Mouse (Mus musculus) macrophage (primary cell): ENCODE measurements around the gene Ap1m2. TPM values are rescaled to one million over a fixed set of nuclear protein-coding genes. Genes with fewer than 3 reads are reported as not detected.

Source experiments
- H3K27ac ChIP-seq: fragments of 350-480 bp; formaldehyde crosslinking; 2 replicates; pipeline ENCODE4 v1.9.0; 2021
- H3K36me3 ChIP-seq: fragments of 350-480 bp; formaldehyde crosslinking; 2 replicates; pipeline ENCODE4 v1.9.0; 2021; ENCODE audit errors: inconsistent target
- H3K4me3 ChIP-seq: fragments of 350-480 bp; formaldehyde crosslinking; 2 replicates; pipeline ENCODE4 v1.9.0; 2021; ENCODE audit errors: inconsistent target
- H3K79me2 ChIP-seq: fragments of 350-480 bp; formaldehyde crosslinking; 2 replicates; pipeline ENCODE4 v1.9.0; 2021; ENCODE audit errors: inconsistent target
- WGBS: methylation state at CpG from one replicate; pipeline ENCODE4 v1.1.7; 2026; ENCODE audit warnings: inconsistent platforms; ENCODE audit not compliant: missing documents; 5-methylcytosine and 5-hydroxymethylcytosine counted together
- polyA plus RNA-seq: library from polyadenylated mRNA; stranded (reverse); fragments of 250-400 nt; gene quantifications from 3 replicates; pipeline ENCODE4 v1.2.4, GENCODE M21; 2018; ENCODE audit warnings: inconsistent platforms
- total RNA-seq, 78 experiments: library from RNA; depleted of rRNA; stranded (reverse); fragments of 250-400 nt; gene quantifications; 1 replicate in 9 of 78; 2 replicates in 24 of 78; 3 replicates in 43 of 78; 4 replicates in 2 of 78; pipeline ENCODE4 v1.2.4; 2018; ENCODE audit warnings: inconsistent platforms in 56 of 78

Gene Ap1m2
- total RNA-seq (2018; cell fraction: chromatin; rRNA removed) = under 1 TPM in 1 of 26 experiments, not detected in 25; 0.30 TPM
- total RNA-seq (2018; cell fraction: cytosol; rRNA removed) = under 1 TPM in 4 of 26 experiments, not detected in 22; 0.04 to 0.17 (median 0.10) TPM
- under 1 TPM in 4 of 26 experiments, not detected in 22; 0.22 to 0.47 (median 0.32) TPM for total RNA-seq (2018; cell fraction: nucleus; rRNA removed)
- polyA plus RNA-seq = not detected in 3 replicates

DNA sequence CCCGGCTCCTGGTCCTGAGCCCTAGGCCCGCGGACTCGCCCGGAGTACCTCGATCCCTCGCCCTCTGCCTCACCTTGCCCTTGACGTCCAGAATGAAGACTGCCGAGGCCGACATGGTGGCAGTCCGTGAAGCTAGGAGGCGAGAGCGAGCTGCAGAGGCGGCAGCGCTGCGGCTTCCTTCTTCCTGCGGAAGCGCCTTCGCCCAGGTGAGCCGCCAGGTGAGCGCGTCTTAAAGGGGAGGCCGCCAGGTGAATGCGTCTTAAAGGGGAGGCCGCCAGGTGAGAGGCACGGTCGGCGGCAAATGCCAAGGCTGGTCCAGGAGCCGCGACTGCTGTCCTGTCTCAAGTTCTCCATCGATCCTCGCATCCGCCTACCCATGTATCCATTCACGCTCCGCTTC is at the start of gene Ap1m2:
Gene Ap1m2 (minus strand): TSS at position 204 of the 400 bp plus-strand sequence.
- H3K79me2 ChIP-seq = no peaks in the 10 kb centered on the region
- no peak within 1 kb of the TSS for H3K4me3 ChIP-seq
- WGBS = 61% methylated on average over 35 of the region's 35 CpGs
- H3K27ac ChIP-seq = no peak within 1 kb of the TSS
- no peaks in the 10 kb centered on the region for H3K36me3 ChIP-seq

DNA sequence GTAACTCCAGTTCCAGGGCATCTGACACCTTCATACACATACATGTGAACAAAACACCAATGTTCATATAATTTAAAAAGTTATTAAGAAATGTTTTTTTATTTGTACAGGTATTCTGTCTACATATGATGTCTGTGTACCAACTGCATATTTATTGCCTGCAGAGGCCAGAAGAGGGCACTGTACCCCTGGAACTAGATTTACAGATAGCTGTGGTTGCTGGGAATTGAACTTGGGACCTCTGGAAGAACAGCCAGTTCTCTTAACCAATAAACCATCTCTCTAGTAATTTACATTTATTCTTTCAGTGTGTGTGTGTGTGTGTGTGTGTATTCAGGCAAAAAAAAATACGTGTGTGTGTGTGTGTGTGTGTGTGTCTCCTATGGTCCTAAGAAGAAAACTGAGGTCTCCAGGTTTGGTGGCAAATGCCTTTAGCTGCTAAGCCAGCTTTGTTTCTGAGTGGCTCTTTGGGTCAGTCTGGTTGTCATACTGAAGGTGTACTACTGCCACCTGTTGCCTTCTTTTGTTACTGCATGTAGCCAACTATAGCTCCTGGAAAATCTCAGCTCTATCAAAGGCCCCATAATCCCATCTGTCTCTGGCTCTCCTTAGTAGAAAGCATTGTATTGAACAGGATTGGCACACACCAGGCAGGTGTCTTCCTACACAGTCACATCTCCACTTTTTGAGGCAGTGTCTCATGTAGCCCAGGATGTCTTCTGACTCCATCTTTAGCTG is 45.0 kb upstream of the Ap1m2 start:
- 0% methylated on average over 1 of the region's 1 CpGs for WGBS
- Histone ChIP-seq H3K79me2 (no peaks in the 10 kb centered on the region), H3K36me3 (peaks cover 14% of the 10 kb centered on the region; the same call in 1 of the 2 replicates), H3K27ac (no peak overlapping the region), H3K4me3 (no peak overlapping the region)

GRCm38 (mm10) chr9:21354796-21355195 is 42.7 kb upstream of the Ap1m2 start:
- H3K4me3 ChIP-seq = no peak overlapping the region
- H3K79me2 ChIP-seq = no peaks in the 10 kb centered on the region
- WGBS = 93% methylated on average over 6 of the region's 6 CpGs
- no peak overlapping the region for H3K27ac ChIP-seq
- peaks cover 14% of the 10 kb centered on the region; the same call in 1 of the 2 replicates for H3K36me3 ChIP-seq

- peaks cover 14% of the 10 kb centered on the region; the same call in 1 of the 2 replicates for H3K36me3 ChIP-seq
- no peak overlapping the region for H3K4me3 ChIP-seq
- WGBS = 100% methylated on average over 2 of the region's 2 CpGs
- H3K27ac ChIP-seq = no peak overlapping the region
- no peaks in the 10 kb centered on the region for H3K79me2 ChIP-seq
Measured at GRCm38 (mm10) chr9:21353373-21353686, 41.2 kb upstream of the Ap1m2 start.

GRCm38 (mm10) chr9:21352463-21353372 is 40.6 kb upstream of the Ap1m2 start:
- Histone ChIP-seq H3K36me3 (peaks cover 14% of the 10 kb centered on the region; the same call in 1 of the 2 replicates), H3K4me3 (no peak overlapping the region), H3K79me2 (no peaks in the 10 kb centered on the region), H3K27ac (no peak overlapping the region)
- 51% methylated on average over 20 of the region's 20 CpGs for WGBS

DNA sequence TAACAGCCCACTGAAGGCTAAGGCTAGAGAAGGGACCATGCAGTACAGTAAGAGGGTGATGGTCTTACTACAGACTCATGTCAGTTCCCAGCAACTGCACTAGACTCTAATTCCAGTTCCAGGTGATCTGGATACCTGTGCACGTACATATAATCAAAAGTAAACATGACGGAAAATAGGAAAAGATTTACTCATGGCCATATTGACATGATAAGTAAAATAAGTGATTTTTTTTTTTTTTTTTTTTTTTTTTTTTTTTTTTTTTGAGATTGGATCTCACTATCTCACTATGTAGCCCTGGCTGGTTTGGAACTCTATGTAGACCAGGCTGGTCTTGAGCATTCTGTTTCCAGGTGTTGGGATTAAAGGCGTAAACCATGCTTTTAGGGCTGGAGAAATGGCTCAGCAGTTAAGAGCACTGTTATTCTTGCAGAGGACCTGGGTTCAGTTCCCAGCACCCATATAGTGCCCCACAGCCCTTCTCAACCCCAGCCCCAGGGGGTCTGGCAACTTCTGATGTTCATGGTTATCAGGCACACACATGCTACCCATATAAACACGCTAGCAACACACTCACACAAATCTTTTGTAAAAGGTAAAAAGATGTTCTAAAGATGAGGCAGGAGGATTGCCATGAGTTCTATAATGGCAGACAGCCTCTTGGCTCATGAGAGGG is 39.7 kb upstream of the Ap1m2 start:
- Histone ChIP-seq H3K4me3 (no peak overlapping the region), H3K79me2 (no peaks in the 10 kb centered on the region), H3K27ac (no peak overlapping the region), H3K36me3 (peaks cover 18% of the 10 kb centered on the region; the same call in 1 of the 2 replicates)
- 97% methylated on average over 4 of the region's 4 CpGs for WGBS

DNA sequence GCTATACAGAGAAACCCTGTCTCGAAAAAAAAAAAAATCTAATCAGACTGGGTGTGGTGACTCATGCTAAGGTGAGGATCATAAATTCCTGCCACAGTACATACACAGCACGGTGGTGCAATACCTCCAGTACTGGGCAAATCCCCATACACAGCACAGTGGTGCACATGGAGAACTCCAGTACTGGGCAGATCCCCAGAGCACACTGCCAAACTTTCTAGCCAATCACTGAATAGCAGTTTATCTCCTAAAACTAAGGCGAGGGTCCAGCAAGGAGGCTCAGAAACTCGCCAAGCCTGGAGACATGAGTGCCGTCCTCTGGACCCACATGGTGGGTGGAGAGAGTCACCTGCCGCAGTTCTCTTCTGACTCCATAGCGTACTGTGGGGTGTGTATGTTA is 39.0 kb upstream of the Ap1m2 start:
- WGBS = 88% methylated on average over 7 of the region's 7 CpGs
- H3K36me3 ChIP-seq = peaks cover 22% of the 10 kb centered on the region; the same call in 1 of the 2 replicates

DNA sequence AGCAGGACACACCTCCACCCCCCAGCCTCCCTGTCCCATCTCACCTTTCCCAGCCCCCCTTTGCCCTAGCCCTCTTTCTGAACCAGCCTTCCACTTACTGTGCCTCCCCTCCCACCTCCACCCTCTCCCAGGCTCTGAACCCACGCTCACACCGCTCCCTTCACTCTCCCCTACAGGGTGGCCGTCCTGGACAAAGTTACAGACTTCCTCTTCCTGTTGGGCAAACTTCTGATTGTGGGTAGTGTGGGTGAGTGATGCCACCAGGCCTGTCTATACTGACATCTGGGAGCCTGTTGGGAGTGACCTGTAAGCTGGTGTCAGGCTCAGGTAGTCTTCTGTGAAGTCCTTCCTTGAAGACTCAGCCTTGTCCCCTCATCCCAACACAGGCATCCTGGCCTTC is 36.0 kb upstream of the Ap1m2 start:
- Histone ChIP-seq H3K79me2 (no peaks in the 10 kb centered on the region), H3K36me3 (peaks cover 15% of the 10 kb centered on the region; the same call in 1 of the 2 replicates), H3K4me3 (no peak overlapping the region), H3K27ac (no peak overlapping the region)
- 34% methylated on average over 2 of the region's 3 CpGs for WGBS

More for the DNA sequence above, 39.0 kb upstream of the Ap1m2 start:
- no peak overlapping the region for H3K27ac ChIP-seq
- H3K4me3 ChIP-seq = no peak overlapping the region
- no peaks in the 10 kb centered on the region for H3K79me2 ChIP-seq

DNA sequence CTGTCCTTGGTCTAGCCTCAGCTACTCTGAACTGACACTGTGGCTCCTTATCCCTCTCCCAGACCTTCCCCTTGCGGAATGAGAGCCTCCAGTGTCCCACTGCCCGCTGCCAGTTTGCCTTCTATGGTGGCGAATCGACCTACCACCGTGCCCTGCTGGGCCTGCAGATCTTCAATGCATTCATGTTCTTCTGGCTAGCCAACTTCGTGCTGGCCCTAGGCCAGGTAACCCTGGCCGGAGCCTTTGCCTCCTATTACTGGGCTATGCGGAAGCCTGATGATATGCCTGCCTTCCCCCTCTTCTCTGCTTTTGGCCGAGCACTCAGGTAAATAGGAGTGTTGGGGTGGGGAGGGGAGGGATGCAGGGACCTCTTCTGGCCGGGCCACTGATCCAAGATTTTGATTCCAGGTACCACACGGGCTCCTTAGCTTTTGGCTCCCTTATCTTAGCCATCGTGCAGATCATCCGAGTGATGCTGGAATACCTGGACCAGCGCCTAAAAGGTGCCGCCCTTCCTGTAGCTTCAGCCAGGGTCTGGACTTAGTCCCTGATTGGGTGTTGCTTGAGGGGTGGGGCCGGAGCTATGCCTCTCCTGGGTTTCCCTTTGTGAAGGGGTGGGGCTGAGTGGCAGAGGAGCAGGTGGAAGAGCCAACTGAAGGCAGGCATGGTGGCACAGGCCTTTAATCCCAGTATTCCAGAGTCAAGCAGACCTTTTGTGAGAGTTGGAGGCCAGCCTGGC is 34.7 kb upstream of the Ap1m2 start:
- Histone ChIP-seq H3K27ac (no peak overlapping the region), H3K79me2 (no peaks in the 10 kb centered on the region), H3K4me3 (no peak overlapping the region), H3K36me3 (peaks cover 26% of the 10 kb centered on the region)
- WGBS = 98% methylated on average over 16 of the region's 16 CpGs

GRCm38 (mm10) chr9:21340411-21340810 is 28.3 kb upstream of the Ap1m2 start:
- no peak overlapping the region for H3K27ac ChIP-seq
- 84% methylated on average over 4 of the region's 4 CpGs for WGBS
- H3K79me2 ChIP-seq = peaks cover 6% of the 10 kb centered on the region; the same call in 1 of the 2 replicates
- no peak overlapping the region for H3K4me3 ChIP-seq
- H3K36me3 ChIP-seq = peaks cover 23% of the 10 kb centered on the region

DNA sequence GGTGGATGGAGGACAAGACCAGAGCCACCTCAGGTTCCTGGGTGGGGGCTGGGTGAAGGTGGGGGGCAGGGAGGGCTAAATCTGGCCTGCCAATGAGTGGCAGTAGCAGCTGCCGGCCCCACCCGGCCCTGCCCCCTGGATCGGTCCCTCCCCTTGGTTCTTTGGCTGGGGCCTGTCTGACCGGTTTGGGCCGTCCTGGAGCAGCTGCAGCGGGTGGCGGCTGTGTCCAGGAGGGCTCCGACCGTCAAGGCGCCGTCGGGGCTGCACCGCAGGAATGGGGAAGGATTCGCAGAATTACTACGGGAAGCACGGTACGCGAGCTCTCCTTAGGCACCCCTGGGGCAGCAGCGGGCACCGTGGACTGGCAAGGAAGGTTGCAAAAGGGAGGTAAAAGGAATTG is 25.5 kb upstream of the Ap1m2 start:
- Histone ChIP-seq H3K36me3 (peaks cover 13% of the 10 kb centered on the region), H3K27ac (no peak overlapping the region), H3K79me2 (peaks cover 28% of the 10 kb centered on the region; the same call in 1 of the 2 replicates), H3K4me3 (no peak overlapping the region)
- WGBS = 94% methylated on average over 19 of the region's 20 CpGs

- Histone ChIP-seq H3K79me2 (peaks cover 34% of the 10 kb centered on the region; the same call in 1 of the 2 replicates), H3K27ac (no peak overlapping the region), H3K4me3 (no peak overlapping the region), H3K36me3 (peaks cover 2% of the 10 kb centered on the region; the same call in 1 of the 2 replicates)
- 88% methylated on average over 8 of the region's 8 CpGs for WGBS
Measured at GRCm38 (mm10) chr9:21336491-21336890, 24.4 kb upstream of the Ap1m2 start.

DNA sequence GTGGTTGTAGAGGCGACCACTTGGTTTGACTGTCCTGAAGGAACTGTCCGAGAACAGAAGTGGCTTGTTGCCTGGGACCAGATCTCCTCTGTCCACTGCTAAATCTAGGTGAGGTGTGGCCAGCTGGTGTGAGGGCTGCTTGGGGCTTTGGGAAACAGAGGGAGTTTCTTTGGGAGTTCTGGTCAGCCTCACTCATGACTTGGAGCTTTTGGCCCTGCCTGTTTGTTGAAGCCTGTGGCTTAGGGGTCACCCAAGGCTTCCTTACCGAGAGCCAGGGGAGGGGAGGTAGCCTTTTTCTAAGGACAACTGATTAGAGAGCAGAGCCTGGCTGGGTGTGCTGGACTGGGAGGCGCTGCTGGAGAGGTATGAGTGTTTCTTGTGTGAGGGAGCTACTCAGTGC is 23.3 kb upstream of the Ap1m2 start:
- no peaks in the 10 kb centered on the region for H3K36me3 ChIP-seq
- H3K27ac ChIP-seq = no peak overlapping the region
- no peak overlapping the region for H3K4me3 ChIP-seq
- peaks cover 44% of the 10 kb centered on the region for H3K79me2 ChIP-seq
- 79% methylated on average over 4 of the region's 4 CpGs for WGBS

DNA sequence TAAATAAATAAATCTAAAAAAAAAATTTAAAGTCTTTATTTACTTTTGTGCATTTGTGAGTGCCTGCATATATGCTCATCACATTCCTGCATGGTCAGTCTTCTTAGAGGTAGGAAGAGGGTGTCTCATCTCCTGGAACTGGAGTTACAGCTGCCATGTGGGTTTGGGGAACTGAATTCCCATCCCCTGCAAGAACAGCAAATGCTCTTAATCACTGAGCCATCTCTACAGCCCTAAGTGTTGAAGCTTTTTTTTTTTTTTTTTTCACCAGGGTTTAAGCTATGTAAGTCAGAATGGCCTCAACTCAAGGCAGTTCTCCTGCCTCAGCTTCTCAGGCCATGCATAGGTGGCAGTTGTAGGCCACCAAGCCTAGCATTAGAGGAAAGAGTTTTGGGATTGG is 22.6 kb upstream of the Ap1m2 start:
- Histone ChIP-seq H3K4me3 (no peak overlapping the region), H3K27ac (no peak overlapping the region), H3K79me2 (peaks cover 50% of the 10 kb centered on the region), H3K36me3 (no peaks in the 10 kb centered on the region)
